Mouse (Mus musculus) MEL (cell line): ENCODE data around the gene Tmem196. TPM values are rescaled to one million over a fixed set of nuclear protein-coding genes. Genes with fewer than 3 reads are reported as not detected.
"Not testable (repeated sequence)": the region's sequence is repeated elsewhere in the genome, so short reads cannot be mapped to it uniquely, and the experiment has no call there.

ENCODE experiments used
- DNase-seq: peaks from one replicate; pipeline ENCODE4 v3.0.0; 2011; ENCODE audit warnings: low read depth, low spot score
- H3K27ac ChIP-seq: 2 replicates; pipeline ENCODE4 v1.5.1; 2012; ENCODE audit warnings: low read depth, mild to moderate bottlenecking, control low read depth, low read length, moderate library complexity; ENCODE audit not compliant: control insufficient read depth
- H3K27me3 ChIP-seq, 2 experiments: fragments of 150-350 bp in 1 of 2; sonication (generic) in 1 of 2; 2 replicates each; pipeline ENCODE4 v1.6.1; 2012; ENCODE audit warnings: low read length in 2 of 2, mild to moderate bottlenecking in 2 of 2, improper control_type of control experiment in 1 of 2, moderate library complexity in 1 of 2; ENCODE audit not compliant: insufficient read depth in 2 of 2, control insufficient read depth in 1 of 2
- H3K36me3 ChIP-seq, 2 experiments: 2 replicates each; pipeline ENCODE4 v1.6.1; 2012 to 2014; ENCODE audit warnings: low read length in 2 of 2, improper control_type of control experiment in 1 of 2, inconsistent platforms in 1 of 2, mild to moderate bottlenecking in 1 of 2; ENCODE audit not compliant: insufficient read depth in 2 of 2, control insufficient read depth in 1 of 2
- H3K4me1 ChIP-seq, 2 experiments: fragments of 150-350 bp in 1 of 2; sonication (generic) in 1 of 2; 2 replicates each; pipeline ENCODE4 v1.6.1; 2012; ENCODE audit warnings: low read length in 2 of 2, improper control_type of control experiment in 1 of 2, mild to moderate bottlenecking in 1 of 2; ENCODE audit not compliant: insufficient read depth in 2 of 2, control insufficient read depth in 1 of 2
- H3K4me3 ChIP-seq, 2 experiments: fragments of 150-350 bp in 1 of 2; sonication (generic) in 1 of 2; 2 replicates each; pipeline ENCODE4 v1.5.1; 2012; ENCODE audit warnings: low read depth in 2 of 2, low read length in 2 of 2, mild to moderate bottlenecking in 2 of 2, moderate library complexity in 2 of 2, control low read depth in 1 of 2, improper control_type of control experiment in 1 of 2; ENCODE audit not compliant: control insufficient read depth in 1 of 2, insufficient read depth in 1 of 2
- H3K79me2 ChIP-seq: 2 replicates; pipeline ENCODE4 v1.6.1; 2012; ENCODE audit warnings: mild to moderate bottlenecking, low read length, moderate library complexity; ENCODE audit not compliant: control insufficient read depth, poor library complexity, insufficient read depth
- H3K9ac ChIP-seq: 2 replicates; pipeline ENCODE4 v1.6.1; 2012; ENCODE audit warnings: low read depth, mild to moderate bottlenecking, control low read depth, low read length, moderate library complexity; ENCODE audit not compliant: control insufficient read depth, poor library complexity, severe bottlenecking
- H3K9me3 ChIP-seq: fragments of 150-350 bp; sonication (generic); replicated peaks from 2 replicates; pipeline ENCODE4 v1.6.1; 2012; ENCODE audit warnings: mild to moderate bottlenecking, low read length, improper control_type of control experiment, moderate library complexity; ENCODE audit not compliant: insufficient read depth
- BHLHE40 ChIP-seq: IDR thresholded peaks from 2 replicates; pipeline ENCODE4 v1.6.1; 2012; ENCODE audit warnings: low read depth, mild to moderate bottlenecking, inconsistent platforms, low read length, improper control_type of control experiment, borderline replicate concordance
- CHD2 ChIP-seq: IDR thresholded peaks from 2 replicates; pipeline ENCODE4 v1.6.1; 2011; ENCODE audit warnings: low read length, improper control_type of control experiment
- CTCF ChIP-seq, 3 experiments: IDR thresholded peaks in 2 of 3; conservative IDR thresholded peaks in 1 of 3; 2 replicates each; pipeline ENCODE4 v1.5.1; 2011 to 2012; ENCODE audit warnings: low read length in 3 of 3, low read depth in 2 of 3, mild to moderate bottlenecking in 2 of 3, improper control_type of control experiment in 1 of 3, inconsistent platforms in 1 of 3, mixed read lengths in 1 of 3, moderate library complexity in 1 of 3; ENCODE audit not compliant: control insufficient read depth in 1 of 3, insufficient read depth in 1 of 3, poor library complexity in 1 of 3, severe bottlenecking in 1 of 3
- E2F4 ChIP-seq: IDR thresholded peaks from 2 replicates; pipeline ENCODE4 v1.6.1; 2011; ENCODE audit warnings: low read depth, low read length, improper control_type of control experiment, borderline replicate concordance
- ETS1 ChIP-seq: IDR thresholded peaks from 2 replicates; pipeline ENCODE4 v1.6.1; 2012; ENCODE audit warnings: low read depth, mild to moderate bottlenecking, inconsistent platforms, low read length, improper control_type of control experiment, moderate library complexity
- MAFK ChIP-seq: IDR thresholded peaks from 2 replicates; pipeline ENCODE4 v1.6.1; 2011; ENCODE audit warnings: low read depth, mild to moderate bottlenecking, low read length, improper control_type of control experiment, borderline replicate concordance
- MAX ChIP-seq: IDR thresholded peaks from 2 replicates; pipeline ENCODE4 v1.6.1; 2011; ENCODE audit warnings: low read length, improper control_type of control experiment
- MYB ChIP-seq: IDR thresholded peaks from 2 replicates; pipeline ENCODE4 v1.6.1; 2011; ENCODE audit warnings: mild to moderate bottlenecking, low read depth, low read length, improper control_type of control experiment
- MYC ChIP-seq: IDR thresholded peaks from 2 replicates; pipeline ENCODE4 v1.6.1; 2011; ENCODE audit warnings: low read depth, mild to moderate bottlenecking, low read length, improper control_type of control experiment, moderate library complexity
- POLR2AphosphoS2 ChIP-seq: IDR thresholded peaks from 2 replicates; pipeline ENCODE4 v1.6.1; 2011; ENCODE audit warnings: low read length, improper control_type of control experiment
- RAD21 ChIP-seq: IDR thresholded peaks from 2 replicates; pipeline ENCODE4 v1.6.1; 2011; ENCODE audit warnings: mild to moderate bottlenecking, low read depth, low read length, improper control_type of control experiment
- RCOR1 ChIP-seq: IDR thresholded peaks from 2 replicates; pipeline ENCODE4 v1.6.1; 2012; ENCODE audit warnings: low read depth, mild to moderate bottlenecking, inconsistent platforms, low read length, improper control_type of control experiment
- SMC3 ChIP-seq: IDR thresholded peaks from 2 replicates; pipeline ENCODE4 v1.6.1; 2011; ENCODE audit warnings: low read depth, low read length, improper control_type of control experiment
- TAL1 ChIP-seq: IDR thresholded peaks from 2 replicates; pipeline ENCODE4 v1.6.1; 2012; ENCODE audit warnings: mild to moderate bottlenecking, inconsistent platforms, low read length, moderate library complexity, mixed read lengths
- TBP ChIP-seq: IDR thresholded peaks from 2 replicates; pipeline ENCODE4 v1.8.0; 2011; ENCODE audit warnings: low read depth, low read length, improper control_type of control experiment
- TCF12 ChIP-seq: IDR thresholded peaks from 2 replicates; pipeline ENCODE4 v1.6.1; 2014; ENCODE audit warnings: low read depth, mild to moderate bottlenecking, inconsistent platforms, low read length, improper control_type of control experiment, moderate library complexity
- UBTF ChIP-seq: IDR thresholded peaks from 2 replicates; pipeline ENCODE4 v1.6.1; 2012; ENCODE audit warnings: low read depth, mild to moderate bottlenecking, inconsistent platforms, low read length, improper control_type of control experiment, moderate library complexity, borderline replicate concordance; ENCODE audit not compliant: insufficient read depth
- ZC3H11A ChIP-seq: IDR thresholded peaks from 2 replicates; pipeline ENCODE4 v1.6.1; 2012; ENCODE audit warnings: low read depth, mild to moderate bottlenecking, inconsistent platforms, low read length, improper control_type of control experiment
- polyA plus RNA-seq, 2 experiments: library from polyadenylated mRNA; stranded (reverse) in 1 of 2; unstranded in 1 of 2; fragments of >175 nt in 1 of 2; fragments of >200 nt in 1 of 2; gene quantifications; 2 replicates each; pipeline versions ENCODE4 v1.2.1 to v1.2.4; 2012; ENCODE audit warnings: low replicate concordance in 2 of 2, low read depth in 1 of 2; ENCODE audit not compliant: insufficient read length in 2 of 2, insufficient read depth in 1 of 2, missing spikeins in 1 of 2
- total RNA-seq: library from RNA; depleted of rRNA; stranded (reverse); fragments of 300-350 nt; gene quantifications from 2 replicates; pipeline ENCODE4 v1.2.3, GENCODE M21; 2012

The Tmem196 gene
- total and polyA plus RNA-seq, 3 experiments, result not detected

DNA sequence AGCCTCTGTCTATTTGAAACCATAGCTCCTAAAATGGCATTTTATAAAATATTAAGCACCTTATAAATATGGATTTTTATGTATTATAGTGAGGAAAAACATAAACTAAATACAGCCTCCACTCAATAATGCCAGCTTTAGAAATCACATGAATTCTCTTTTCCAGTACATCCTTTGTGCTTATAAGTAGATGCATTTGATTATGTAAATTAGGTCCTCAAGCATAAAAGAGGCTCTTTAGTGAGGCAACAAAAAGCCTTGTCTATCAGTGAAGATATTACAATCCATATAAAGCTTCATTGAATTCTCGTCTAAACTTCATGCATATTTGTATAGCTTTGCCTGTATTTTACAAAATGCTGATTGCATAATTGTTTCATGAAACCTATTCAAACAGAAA, 69.6 kb downstream of the Tmem196 start:
- no peaks in the 10 kb centered on the region for H3K36me3 ChIP-seq
- no peak overlapping the region for H3K9ac ChIP-seq
- no peak for DNase-seq
- no peaks in the 10 kb centered on the region for H3K27me3 ChIP-seq
- no peaks in the 10 kb centered on the region for H3K9me3 ChIP-seq
- no peak overlapping the region for H3K4me3 ChIP-seq
- H3K27ac ChIP-seq, result no peak overlapping the region
- TF ChIP-seq UBTF, result no peak
- TF ChIP-seq RAD21, result no peak
- TF ChIP-seq RCOR1, result no peak
- TF ChIP-seq ETS1, result no peak
- no peak for TF ChIP-seq BHLHE40
- TF ChIP-seq MAFK, result no peak
- no peak for TF ChIP-seq TBP
- TF ChIP-seq POLR2AphosphoS2, result no peak
- no peak for TF ChIP-seq TAL1
- no peak for TF ChIP-seq TCF12
- TF ChIP-seq MYB, result no peak
- no peak for TF ChIP-seq E2F4
- no peak for TF ChIP-seq SMC3
- no peak for TF ChIP-seq ZC3H11A
- TF ChIP-seq CHD2, result no peak
- no peaks in the 10 kb centered on the region for H3K79me2 ChIP-seq
- no peaks in the 10 kb centered on the region for H3K4me1 ChIP-seq

- H3K27ac ChIP-seq, H3K79me2 ChIP-seq, H3K27me3 ChIP-seq, H3K9me3 ChIP-seq, H3K36me3 ChIP-seq, H3K9ac ChIP-seq, H3K4me1 ChIP-seq, H3K4me3 ChIP-seq: not testable (repeated sequence)
- TF ChIP-seq ZC3H11A (peak; percentile 63), MAX (peak; percentile 85), CTCF (IDR thresholded peaks at IDR 0.05 in 2 of 3, conservative IDR thresholded peaks at IDR 0.05 in 1 of 3; ENCODE audit: control insufficient read depth in 1 of 3, insufficient read depth in 1 of 3, low read depth in 2 of 3, low read length in 3 of 3, poor library complexity in 1 of 3, severe bottlenecking in 1 of 3) (peak in 2 of 3 experiments; percentile 18 to 58; a peak in 2 of 6 replicates), MYC (0 out of 2 replicates have a peak, but pooled peaks have one; percentile 35), RAD21 (peak; percentile 69), SMC3 (peak; percentile 72)
- peak; percentile 57 for DNase-seq
Measured at GRCm38 (mm10) chr12:120028089-120028959, 82.7 kb downstream of the Tmem196 start.
